Mouse (Mus musculus): ENCODE results near the gene Tmc6. TPM values are rescaled to one million over a fixed set of nuclear protein-coding genes. Genes with fewer than 3 reads are reported as not detected.
A peak's percentile ranks its signal among the peaks of the same experiment; 100 is the strongest.

The Tmc6 gene
- polyA plus RNA-seq, 1 experiment from 2014 or later, result 23.8 TPM

DNA sequence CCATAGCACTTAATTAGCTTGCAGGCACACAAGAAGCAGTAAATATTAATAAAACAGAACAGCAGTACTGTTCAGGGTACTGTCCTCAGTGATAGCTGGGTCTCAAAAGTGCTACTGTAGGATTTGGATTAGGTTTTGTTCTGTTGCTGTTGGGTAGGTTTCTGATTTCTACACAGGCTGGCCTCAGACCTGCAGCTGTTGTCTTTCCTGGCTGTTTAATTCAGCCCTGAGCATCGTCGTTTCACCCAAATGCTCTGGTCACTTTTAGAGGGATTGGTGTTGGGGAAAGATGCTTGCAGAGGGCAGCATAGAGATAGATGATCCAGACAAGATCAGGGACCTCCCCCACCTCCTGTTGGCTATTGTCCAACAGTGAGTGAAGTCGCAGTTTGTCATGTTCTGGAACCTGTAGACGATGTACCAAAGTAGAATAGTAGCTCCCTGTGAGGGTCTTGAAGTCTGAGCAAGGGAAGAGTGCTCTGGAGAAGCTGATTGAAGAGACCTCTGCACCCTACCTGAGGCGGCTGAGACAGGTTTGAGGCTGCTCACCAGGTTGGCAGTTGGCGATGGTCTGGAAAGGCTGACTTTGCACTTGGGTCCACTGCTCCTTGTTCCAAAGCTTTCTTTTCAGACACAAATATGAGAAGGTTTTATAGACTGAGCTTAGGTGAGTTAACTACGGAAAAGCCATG lies 52.1 kb downstream of the Tmc6 start:
- no peak for ATAC-seq (ENCODE audit: insufficient number of reproducible peaks, low FRiP score)
- no peaks in the 10 kb centered on the region for H3K27me3 ChIP-seq (replicated peaks)
- H3K4me1 ChIP-seq (replicated peaks), result peaks cover 23% of the 10 kb centered on the region
- H3K9me3 ChIP-seq (replicated peaks), result no peaks in the 10 kb centered on the region
- H3K9ac ChIP-seq, result peak overlapping the region; percentile 47; the same call in 1 of the 2 replicates
- 75% methylated on average over 7 of the region's 7 CpGs for WGBS
- H3K4me2 ChIP-seq, result no peak overlapping the region
- peak overlapping the region; percentile 48 for H3K27ac ChIP-seq (ENCODE audit: poor library complexity, severe bottlenecking)
- no peak overlapping the region for H3K4me3 ChIP-seq
- peaks cover 18% of the 10 kb centered on the region for H3K36me3 ChIP-seq

DNA sequence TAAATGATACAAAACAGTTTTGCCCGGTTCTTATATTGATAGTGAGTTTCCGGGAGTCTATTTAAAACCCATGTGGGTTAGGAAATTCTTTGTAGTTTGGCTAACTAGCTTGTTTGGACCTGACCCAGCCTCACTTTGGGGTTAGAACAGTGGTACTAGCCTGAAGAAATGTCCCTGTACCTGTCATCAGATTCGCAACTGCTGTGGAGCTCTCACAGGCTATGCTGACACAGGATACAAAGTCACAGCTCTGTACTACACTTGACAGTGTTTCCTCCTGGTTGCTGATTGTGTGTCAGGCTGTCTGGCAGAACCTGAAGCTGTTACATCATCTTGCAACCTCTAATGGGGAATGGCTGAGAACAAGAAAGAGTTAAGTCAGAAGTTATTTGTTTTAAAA lies 52.7 kb downstream of the Tmc6 start:
- WGBS, result 54% methylated on average over 3 of the region's 3 CpGs

DNA sequence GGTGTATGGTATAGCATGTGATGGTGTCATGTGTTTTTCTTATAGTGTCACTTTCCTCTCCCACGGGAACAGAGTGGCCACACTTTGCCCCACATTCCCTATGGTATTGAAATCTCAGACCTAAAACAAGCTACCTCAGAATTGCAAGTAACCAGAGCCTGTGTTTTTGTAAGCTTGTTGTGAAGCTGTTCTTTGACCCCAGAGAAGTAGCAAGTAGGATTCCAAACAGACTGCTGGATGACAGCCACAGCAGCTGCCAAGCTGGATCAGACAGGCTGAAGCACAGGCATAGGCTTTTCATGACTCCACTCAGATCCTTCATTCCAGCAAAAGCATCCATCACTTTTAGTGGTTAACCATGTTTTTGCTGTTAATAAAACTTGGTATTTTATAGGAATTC lies 53.2 kb downstream of the Tmc6 start:
- Histone ChIP-seq H3K9me3 (replicated peaks) (no peaks in the 10 kb centered on the region), H3K4me3 (no peak overlapping the region), H3K4me2 (no peak overlapping the region), H3K27ac (ENCODE audit: poor library complexity, severe bottlenecking) (peak overlapping the region; percentile 26; the same call in 1 of the 2 replicates), H3K27me3 (replicated peaks) (no peaks in the 10 kb centered on the region), H3K4me1 (replicated peaks) (peaks cover 34% of the 10 kb centered on the region), H3K36me3 (peaks cover 15% of the 10 kb centered on the region), H3K9ac (no peak overlapping the region; the same call in 1 of the 2 replicates)
- 47% methylated on average over 1 of the region's 1 CpGs for WGBS
- no peak for ATAC-seq (ENCODE audit: insufficient number of reproducible peaks, low FRiP score)

More for the DNA sequence above, 52.7 kb downstream of the Tmc6 start:
- no peak overlapping the region for H3K9ac ChIP-seq
- no peak overlapping the region for H3K4me3 ChIP-seq
- H3K9me3 ChIP-seq (replicated peaks), result no peaks in the 10 kb centered on the region
- H3K36me3 ChIP-seq, result peaks cover 14% of the 10 kb centered on the region
- peaks cover 29% of the 10 kb centered on the region for H3K4me1 ChIP-seq (replicated peaks)
- no peaks in the 10 kb centered on the region for H3K27me3 ChIP-seq (replicated peaks)
- no peak overlapping the region for H3K4me2 ChIP-seq
- H3K27ac ChIP-seq (ENCODE audit: poor library complexity, severe bottlenecking), result no peak overlapping the region
- ATAC-seq (ENCODE audit: insufficient number of reproducible peaks, low FRiP score), result no peak

DNA sequence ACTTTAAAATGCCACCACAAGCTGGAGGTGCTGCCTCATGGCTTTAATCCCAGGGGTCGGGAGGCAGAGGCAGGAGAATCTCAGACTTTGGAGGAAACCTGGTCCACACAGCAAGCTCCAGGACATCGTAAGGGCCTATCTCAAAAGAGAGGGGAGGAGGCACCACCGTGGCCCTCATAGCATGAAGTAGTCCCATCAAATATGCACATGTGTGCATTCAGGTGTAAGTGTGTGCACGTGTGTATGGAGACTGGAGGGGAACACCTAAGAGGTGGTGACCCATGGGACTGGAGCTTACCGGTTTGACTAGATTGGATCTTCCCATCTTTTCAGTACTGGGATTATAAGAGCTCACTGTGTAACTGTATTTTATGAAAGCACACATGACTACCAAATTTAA lies 53.8 kb downstream of the Tmc6 start:
- H3K4me1 ChIP-seq (replicated peaks), result peaks cover 35% of the 10 kb centered on the region
- H3K9me3 ChIP-seq (replicated peaks), result no peaks in the 10 kb centered on the region
- H3K9ac ChIP-seq, result no peak overlapping the region
- no peak overlapping the region for H3K4me2 ChIP-seq
- 89% methylated on average over 5 of the region's 5 CpGs for WGBS
- H3K36me3 ChIP-seq, result peaks cover 15% of the 10 kb centered on the region
- H3K27me3 ChIP-seq (replicated peaks), result no peaks in the 10 kb centered on the region
- ATAC-seq (ENCODE audit: insufficient number of reproducible peaks, low FRiP score), result no peak
- H3K4me3 ChIP-seq, result no peak overlapping the region
- no peak overlapping the region for H3K27ac ChIP-seq (ENCODE audit: poor library complexity, severe bottlenecking)

DNA sequence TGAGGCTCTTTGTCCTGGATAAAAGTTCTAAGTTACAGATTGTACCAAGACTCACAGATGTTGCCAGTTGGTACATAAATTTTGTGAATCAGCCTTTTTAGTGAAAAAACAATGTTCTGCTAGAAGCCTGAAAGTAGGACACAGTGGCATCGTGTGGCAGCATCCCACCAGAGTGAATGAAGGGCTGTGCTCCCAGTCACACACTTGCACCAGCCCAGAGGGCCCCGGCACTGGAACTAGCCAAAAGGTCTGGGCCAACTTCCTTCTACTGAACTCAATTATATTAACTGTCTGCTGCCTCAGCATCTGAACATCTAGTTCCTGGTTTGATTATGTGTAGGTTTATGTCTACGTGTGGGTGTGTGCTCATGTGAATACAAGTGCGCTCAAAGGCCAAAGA lies 55.0 kb downstream of the Tmc6 start:
- 93% methylated on average over 4 of the region's 4 CpGs for WGBS
- Histone ChIP-seq H3K4me3 (no peak overlapping the region), H3K9ac (no peak overlapping the region), H3K27ac (ENCODE audit: poor library complexity, severe bottlenecking) (no peak overlapping the region), H3K27me3 (replicated peaks) (no peaks in the 10 kb centered on the region), H3K36me3 (peaks cover 18% of the 10 kb centered on the region), H3K9me3 (replicated peaks) (no peaks in the 10 kb centered on the region), H3K4me1 (replicated peaks) (peaks cover 35% of the 10 kb centered on the region), H3K4me2 (no peak overlapping the region)
- no peak for ATAC-seq (ENCODE audit: insufficient number of reproducible peaks, low FRiP score)

DNA sequence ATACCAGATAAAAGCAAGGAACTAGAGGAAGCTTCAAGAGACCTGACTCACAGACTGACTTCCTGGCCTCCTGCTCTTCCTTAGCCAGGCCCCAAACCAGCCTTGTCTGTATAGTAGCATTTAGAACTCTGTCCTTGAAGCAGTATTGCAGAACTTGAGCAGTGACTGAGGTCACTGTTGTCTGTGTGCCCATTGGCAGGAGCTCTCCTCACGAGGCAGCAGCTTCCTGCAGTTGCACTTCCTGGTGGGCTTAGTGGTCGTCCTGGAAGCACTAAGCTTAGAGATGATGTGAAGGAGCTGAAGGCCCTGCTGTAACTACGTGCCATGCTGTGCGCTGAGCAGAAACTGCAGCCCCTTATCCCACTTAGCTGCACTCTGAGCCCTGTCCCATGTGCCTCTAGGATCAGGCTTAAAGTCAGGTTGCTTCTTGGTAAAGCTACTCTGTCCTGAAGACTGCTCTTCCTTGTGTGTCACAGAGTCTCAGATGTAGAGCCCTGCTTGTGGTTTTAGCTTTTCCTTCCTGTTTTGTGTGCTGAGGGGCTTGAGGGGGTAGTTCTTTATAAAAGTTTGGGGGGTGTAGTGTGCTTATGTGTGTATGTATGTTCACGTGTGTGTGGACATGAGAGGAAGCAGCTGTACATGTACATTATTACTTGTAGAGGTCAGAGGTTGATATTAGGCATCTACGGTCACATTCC lies 57.2 kb downstream of the Tmc6 start:
- no peak overlapping the region for H3K27ac ChIP-seq (ENCODE audit: poor library complexity, severe bottlenecking)
- H3K4me1 ChIP-seq (replicated peaks), result peaks cover 23% of the 10 kb centered on the region
- H3K4me2 ChIP-seq, result no peak overlapping the region
- H3K4me3 ChIP-seq, result no peak overlapping the region
- peaks cover 36% of the 10 kb centered on the region for H3K36me3 ChIP-seq
- 76% methylated on average over 6 of the region's 6 CpGs for WGBS
- H3K27me3 ChIP-seq (replicated peaks), result no peaks in the 10 kb centered on the region
- H3K9me3 ChIP-seq (replicated peaks), result no peaks in the 10 kb centered on the region
- ATAC-seq (ENCODE audit: insufficient number of reproducible peaks, low FRiP score), result no peak
- H3K9ac ChIP-seq, result no peak overlapping the region

DNA sequence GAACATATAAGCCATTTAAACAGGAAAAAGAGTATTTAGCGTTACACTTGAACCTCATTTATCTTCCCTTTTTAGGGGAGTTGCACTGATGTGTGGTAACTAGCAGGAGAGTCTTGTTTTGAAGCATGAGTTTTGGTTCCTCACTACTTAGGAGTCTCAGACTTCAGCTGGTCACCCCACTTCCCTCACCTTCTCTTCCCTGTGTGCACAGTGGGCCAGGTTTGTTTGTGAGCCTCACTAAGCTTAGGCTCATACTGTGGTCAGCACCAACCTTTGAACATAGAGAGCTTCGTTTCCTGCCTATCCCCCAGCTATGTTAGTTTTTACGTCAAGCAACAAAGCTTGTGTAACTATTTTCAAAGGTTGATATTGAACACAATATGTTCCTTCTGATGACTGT lies 63.2 kb downstream of the Tmc6 start:
- H3K36me3 ChIP-seq, result peaks cover 73% of the 10 kb centered on the region
- no peak overlapping the region for H3K4me2 ChIP-seq
- 87% methylated on average over 3 of the region's 3 CpGs for WGBS
- no peak overlapping the region for H3K4me3 ChIP-seq
- H3K27me3 ChIP-seq (replicated peaks), result no peaks in the 10 kb centered on the region
- H3K4me1 ChIP-seq (replicated peaks), result peaks cover 1% of the 10 kb centered on the region
- H3K9me3 ChIP-seq (replicated peaks), result no peaks in the 10 kb centered on the region
- H3K9ac ChIP-seq, result no peak overlapping the region
- H3K27ac ChIP-seq (ENCODE audit: poor library complexity, severe bottlenecking), result no peak overlapping the region
- no peak for ATAC-seq (ENCODE audit: insufficient number of reproducible peaks, low FRiP score)

Other genes starting within 250 kb of the Tmc6 start
- gene Tnrc6c, start 127.9 kb downstream of the Tmc6 start, polyA plus RNA-seq (2016; fragmentation: Nextera tagmentation; extraction: Ambion mirVana), result 7.6 and 8.2 TPM in 2 replicates
- gene Tmc8, start 122 bp downstream of the Tmc6 start, polyA plus RNA-seq (2016; fragmentation: Nextera tagmentation; extraction: Ambion mirVana), result 4.0 and 4.1 TPM in 2 replicates
- gene 6030468B19Rik, start 15.5 kb upstream of the Tmc6 start, polyA plus RNA-seq (2016; fragmentation: Nextera tagmentation; extraction: Ambion mirVana), result 0.71 and 1.7 TPM in 2 replicates
- gene Gm20708, start 27.5 kb upstream of the Tmc6 start, polyA plus RNA-seq (2016; fragmentation: Nextera tagmentation; extraction: Ambion mirVana), result 0.78 and 0.82 TPM in 2 replicates
- gene Syngr2, start 27.5 kb upstream of the Tmc6 start, polyA plus RNA-seq (2016; fragmentation: Nextera tagmentation; extraction: Ambion mirVana), result 68.9 and 69.3 TPM in 2 replicates
- 10.5 and 13.5 TPM in 2 replicates for gene Afmid, start 43.7 kb upstream of the Tmc6 start, polyA plus RNA-seq (2016; fragmentation: Nextera tagmentation; extraction: Ambion mirVana)
- 101 and 105 TPM in 2 replicates for gene Tk1, start 43.9 kb upstream of the Tmc6 start, polyA plus RNA-seq (2016; fragmentation: Nextera tagmentation; extraction: Ambion mirVana)
- 250 and 252 TPM in 2 replicates for gene Birc5, start 67.1 kb upstream of the Tmc6 start, polyA plus RNA-seq (2016; fragmentation: Nextera tagmentation; extraction: Ambion mirVana)
- gene Tmem235, start 78.6 kb upstream of the Tmc6 start, polyA plus RNA-seq (2016; fragmentation: Nextera tagmentation; extraction: Ambion mirVana), result not detected in 2 replicates
- 3.7 and 4.9 TPM in 2 replicates for gene Tha1, start 91.3 kb upstream of the Tmc6 start, polyA plus RNA-seq (2016; fragmentation: Nextera tagmentation; extraction: Ambion mirVana)
- gene Socs3, start 187.8 kb upstream of the Tmc6 start, polyA plus RNA-seq (2016; fragmentation: Nextera tagmentation; extraction: Ambion mirVana), result 7.1 and 8.0 TPM in 2 replicates
- gene Pgs1, start 204.1 kb upstream of the Tmc6 start, polyA plus RNA-seq (2016; fragmentation: Nextera tagmentation; extraction: Ambion mirVana), result 28.9 and 29.6 TPM in 2 replicates